Mouse (Mus musculus) left cerebral cortex, adult 11 months (tissue): ENCODE data around the gene Adam19.
"Not testable (repeated sequence)": the region's sequence is repeated elsewhere in the genome, so short reads cannot be mapped to it uniquely, and the experiment has no call there.

Experiments
- DNase-seq: peaks from one replicate; pipeline ENCODE4 v3.0.0; 2022; ENCODE audit warnings: low spot score

The Adam19 gene

GRCm38 (mm10) chr11:46055896-46056769, at the start of gene Adam19:
Adam19 (plus strand) TSS chr11:46055992.
- peak; percentile 44 for DNase-seq

GRCm38 (mm10) chr11:46016061-46016460, 39.7 kb upstream of the Adam19 start:
- no peak for DNase-seq

GRCm38 (mm10) chr11:46020246-46020645, 35.5 kb upstream of the Adam19 start:
- DNase-seq = no peak

GRCm38 (mm10) chr11:46021850-46022249, 33.9 kb upstream of the Adam19 start:
- DNase-seq = no peak

GRCm38 (mm10) chr11:46022983-46023382, 32.8 kb upstream of the Adam19 start:
- DNase-seq = no peak

- DNase-seq = no peak
These were observed 29.8 kb upstream of the Adam19 start for GRCm38 (mm10) chr11:46025962-46026392.

- no peak for DNase-seq
These were observed 27.6 kb upstream of the Adam19 start for GRCm38 (mm10) chr11:46027952-46028814.

GRCm38 (mm10) chr11:46029485-46029884, 26.3 kb upstream of the Adam19 start:
- no peak for DNase-seq

GRCm38 (mm10) chr11:46030026-46030425, 25.8 kb upstream of the Adam19 start:
- no peak for DNase-seq

GRCm38 (mm10) chr11:46031470-46031869, 24.3 kb upstream of the Adam19 start:
- DNase-seq = no peak

- DNase-seq = no peak
These were observed 22.8 kb upstream of the Adam19 start for GRCm38 (mm10) chr11:46032956-46033355.

- DNase-seq = no peak
These were observed 19.4 kb upstream of the Adam19 start for GRCm38 (mm10) chr11:46036374-46036773.

- DNase-seq = no peak
These were observed 16.9 kb upstream of the Adam19 start for GRCm38 (mm10) chr11:46038901-46039300.

GRCm38 (mm10) chr11:46039335-46039734, 16.5 kb upstream of the Adam19 start:
- DNase-seq = no peak

GRCm38 (mm10) chr11:46040841-46041556, 14.8 kb upstream of the Adam19 start:
- DNase-seq = no peak

- DNase-seq = no peak
These were observed 14.1 kb upstream of the Adam19 start for GRCm38 (mm10) chr11:46041607-46042267.

GRCm38 (mm10) chr11:46044781-46045180, 11.0 kb upstream of the Adam19 start:
- no peak for DNase-seq

GRCm38 (mm10) chr11:46047264-46047663, 8.5 kb upstream of the Adam19 start:
- no peak for DNase-seq

GRCm38 (mm10) chr11:46052105-46052659, 3.6 kb upstream of the Adam19 start, which contains the start of gene Gm12166:
Gm12166 (minus strand) TSS chr11:46052321.
- DNase-seq = not testable (repeated sequence)

GRCm38 (mm10) chr11:46053457-46053856, 2.3 kb upstream of the Adam19 start:
- DNase-seq = not testable (repeated sequence)

GRCm38 (mm10) chr11:46054311-46054710, 1.5 kb upstream of the Adam19 start:
- no peak for DNase-seq
